Mouse (Mus musculus) urinary bladder, postnatal 14 days (tissue): ENCODE measurements at regions not wholly inside any gene's neighbourhood (a gene's known extent, or its start where the extent isn't known, plus 50 kb on each side); places are given as distances from the start of the nearest gene placed in this dataset.
"Not testable (repeated sequence)": the region's sequence is repeated elsewhere in the genome, so short reads cannot be mapped to it uniquely, and the experiment has no call there.

Experiments used
- DNase-seq: peaks from one replicate; pipeline ENCODE4 v3.0.0; 2021; ENCODE audit warnings: low spot score

GRCm38 (mm10) chr6:37618990-37619389, 89.0 kb downstream of the Akr1d1 start:
- DNase-seq = peak; percentile 24

- DNase-seq = no peak
Measured at GRCm38 (mm10) chr6:37621364-37622029, 91.5 kb downstream of the Akr1d1 start.

GRCm38 (mm10) chr6:37622273-37622672, 92.3 kb downstream of the Akr1d1 start:
- DNase-seq = no peak

- DNase-seq = no peak
Measured at GRCm38 (mm10) chr6:37627206-37627605, 97.2 kb downstream of the Akr1d1 start.

- no peak for DNase-seq
Measured at GRCm38 (mm10) chr6:37633948-37634347, 104.0 kb downstream of the Akr1d1 start.

GRCm38 (mm10) chr6:37642066-37642465, 112.1 kb downstream of the Akr1d1 start:
- DNase-seq = no peak

- DNase-seq = no peak
Measured at GRCm38 (mm10) chr6:37642701-37643121, 112.7 kb downstream of the Akr1d1 start.

GRCm38 (mm10) chr6:37643176-37643575, 113.2 kb downstream of the Akr1d1 start:
- no peak for DNase-seq

GRCm38 (mm10) chr6:37643718-37644117, 113.7 kb downstream of the Akr1d1 start:
- no peak for DNase-seq

- no peak for DNase-seq
Measured at GRCm38 (mm10) chr6:37645551-37645950, 115.6 kb downstream of the Akr1d1 start.

GRCm38 (mm10) chr6:37657300-37657699, 127.3 kb downstream of the Akr1d1 start:
- not testable (repeated sequence) for DNase-seq

- DNase-seq = no peak
Measured at GRCm38 (mm10) chr6:37658021-37658650, 128.2 kb downstream of the Akr1d1 start.

- no peak for DNase-seq
Measured at GRCm38 (mm10) chr6:37662747-37663146, 132.8 kb downstream of the Akr1d1 start.

- no peak for DNase-seq
Measured at GRCm38 (mm10) chr6:37665576-37665975, 135.6 kb downstream of the Akr1d1 start.

GRCm38 (mm10) chr6:37669407-37669806, 139.4 kb downstream of the Akr1d1 start:
- DNase-seq = no peak

- DNase-seq = no peak
Measured at GRCm38 (mm10) chr6:37670701-37671100, 140.7 kb downstream of the Akr1d1 start.

GRCm38 (mm10) chr6:37679871-37680270, 149.9 kb downstream of the Akr1d1 start:
- DNase-seq = no peak

GRCm38 (mm10) chr6:37681331-37681730, 151.4 kb downstream of the Akr1d1 start:
- DNase-seq = not testable (repeated sequence)

- no peak for DNase-seq
Measured at GRCm38 (mm10) chr6:37686094-37686493, 156.1 kb downstream of the Akr1d1 start.

- no peak for DNase-seq
Measured at GRCm38 (mm10) chr6:37688866-37689617, 159.1 kb downstream of the Akr1d1 start.

GRCm38 (mm10) chr6:37689696-37690095, 159.7 kb downstream of the Akr1d1 start:
- DNase-seq = no peak

- DNase-seq = no peak
Measured at GRCm38 (mm10) chr6:37691976-37692644, 162.1 kb downstream of the Akr1d1 start.
